Mouse (Mus musculus): ENCODE data around the gene Arhgef15.
A peak's percentile ranks its signal among the peaks of the same experiment; 100 is the strongest.
"Not testable (repeated sequence)": the region's sequence is repeated elsewhere in the genome, so short reads cannot be mapped to it uniquely, and the experiment has no call there.

The Arhgef15 gene

GRCm38 (mm10) chr11:68957308-68957707 is at the start of gene Arhgef15:
Gene Arhgef15, minus strand, starts transcription at chr11:68957480.
- peak; percentile 36 to 64 for DNase-seq

- not testable (repeated sequence) for DNase-seq
These were observed 49.3 kb upstream of the Arhgef15 start for GRCm38 (mm10) chr11:69006575-69006974.

- no peak for DNase-seq
These were observed 47.9 kb upstream of the Arhgef15 start for GRCm38 (mm10) chr11:69005193-69005592.

- DNase-seq = peak in 1 of 2 experiments; percentile 43
These were observed 46.3 kb upstream of the Arhgef15 start for GRCm38 (mm10) chr11:69003592-69003991.

- not testable (repeated sequence) for DNase-seq
These were observed 45.5 kb upstream of the Arhgef15 start for GRCm38 (mm10) chr11:69002782-69003181.

- no peak for DNase-seq
These were observed 39.8 kb upstream of the Arhgef15 start for GRCm38 (mm10) chr11:68997080-68997479.

GRCm38 (mm10) chr11:68994377-68994776 is 37.1 kb upstream of the Arhgef15 start:
- peak in 1 of 2 experiments; percentile 34 for DNase-seq

- DNase-seq = no peak
These were observed 35.8 kb upstream of the Arhgef15 start for GRCm38 (mm10) chr11:68993122-68993521.

- no peak for DNase-seq
These were observed 31.1 kb upstream of the Arhgef15 start for GRCm38 (mm10) chr11:68988341-68988740.

- no peak for DNase-seq
These were observed 30.1 kb upstream of the Arhgef15 start for GRCm38 (mm10) chr11:68987365-68987882.

- DNase-seq = peak; percentile 87 to 91
These were observed 25.5 kb upstream of the Arhgef15 start for GRCm38 (mm10) chr11:68982639-68983369.

- DNase-seq = no peak
These were observed 23.6 kb upstream of the Arhgef15 start for GRCm38 (mm10) chr11:68980919-68981318.

- no peak for DNase-seq
These were observed 22.0 kb upstream of the Arhgef15 start for GRCm38 (mm10) chr11:68979320-68979733.

GRCm38 (mm10) chr11:68975601-68976000 is 18.3 kb upstream of the Arhgef15 start:
- no peak for DNase-seq

- DNase-seq = no peak
These were observed 17.8 kb upstream of the Arhgef15 start, which contains the start of gene Rangrf for GRCm38 (mm10) chr11:68975085-68975484. Gene Rangrf, minus strand, starts transcription at chr11:68975185.

GRCm38 (mm10) chr11:68974059-68974450 is 16.8 kb upstream of the Arhgef15 start:
- no peak for DNase-seq

- DNase-seq = peak; percentile 94 to 95
These were observed 16.2 kb upstream of the Arhgef15 start for GRCm38 (mm10) chr11:68973250-68974058.

GRCm38 (mm10) chr11:68970232-68970631 is 13.0 kb upstream of the Arhgef15 start:
- DNase-seq = peak; percentile 82 to 85

- DNase-seq = peak in 1 of 2 experiments; percentile 46
These were observed 11.5 kb upstream of the Arhgef15 start for GRCm38 (mm10) chr11:68968752-68969151.

GRCm38 (mm10) chr11:68967337-68968282 is 10.3 kb upstream of the Arhgef15 start, which contains the start of gene Slc25a35:
Gene Slc25a35, plus strand, starts transcription at chr11:68968131.
- peak; percentile 94 to 98 for DNase-seq

- no peak for DNase-seq
These were observed 9.3 kb upstream of the Arhgef15 start for GRCm38 (mm10) chr11:68966554-68966953.

GRCm38 (mm10) chr11:68965845-68966244 is 8.6 kb upstream of the Arhgef15 start:
- DNase-seq = peak; percentile 57 to 87
